Mouse (Mus musculus) bone marrow, adult 2 months (tissue): ENCODE results near the gene Adgrd1. TPM values are rescaled to one million over a fixed set of nuclear protein-coding genes. Genes with fewer than 3 reads are reported as not detected.

Experiments
- H3K27ac ChIP-seq: fragments of 200-500 bp; 2 replicates; pipeline ENCODE4 v1.5.1; 2012; ENCODE audit warnings: low read depth, mild to moderate bottlenecking, control low read depth, inconsistent platforms, low read length; ENCODE audit not compliant: control insufficient read depth, poor library complexity, insufficient read depth
- H3K4me1 ChIP-seq: fragments of 200-500 bp; 2 replicates; pipeline ENCODE4 v1.6.1; 2011; ENCODE audit warnings: low read length; ENCODE audit not compliant: control insufficient read depth, insufficient read depth
- H3K4me3 ChIP-seq: fragments of 200-500 bp; replicated peaks from 2 replicates; pipeline ENCODE3; 2011; ENCODE audit warnings: mild to moderate bottlenecking, low read depth, low read length, control low read depth; ENCODE audit not compliant: control insufficient read depth
- CTCF ChIP-seq: fragments of 200-500 bp; IDR thresholded peaks from 2 replicates; pipeline ENCODE4 v1.5.1; 2011; ENCODE audit warnings: low read length, control low read depth; ENCODE audit not compliant: control insufficient read depth, insufficient read depth
- POLR2A ChIP-seq: fragments of 200-500 bp; IDR thresholded peaks from 2 replicates; pipeline ENCODE4 v1.6.1; 2011; ENCODE audit warnings: low read depth, mild to moderate bottlenecking, control low read depth, low read length, borderline replicate concordance; ENCODE audit not compliant: control insufficient read depth
- WGBS: fragments of 180-500 bp; shearing (Covaris S2); methylation state at CpG from one replicate; pipeline ENCODE4 v1.1.7; 2018; 5-methylcytosine and 5-hydroxymethylcytosine counted together
- polyA plus RNA-seq: library from polyadenylated mRNA; stranded (reverse); fragments of >200 nt; gene quantifications from 2 replicates; pipeline ENCODE4 v1.2.4, GENCODE M21; 2011; ENCODE audit warnings: low replicate concordance; ENCODE audit not compliant: missing spikeins, insufficient read depth, insufficient read length

Adgrd1 gene
- polyA plus RNA-seq, 1 experiment = 0.47 TPM

- TF ChIP-seq CTCF (no peak), POLR2A (no peak)
- Histone ChIP-seq H3K4me3 (no peak overlapping the region), H3K27ac (no peak overlapping the region), H3K4me1 (no peaks in the 10 kb centered on the region)
- 73% methylated on average over 7 of the region's 7 CpGs for WGBS
These were observed 137.4 kb downstream of the Adgrd1 start for GRCm38 (mm10) chr5:129233881-129234432.

- H3K4me3 ChIP-seq = no peak overlapping the region
- H3K4me1 ChIP-seq = no peaks in the 10 kb centered on the region
- no peak for TF ChIP-seq POLR2A
- TF ChIP-seq CTCF = no peak
- 80% methylated on average over 11 of the region's 11 CpGs for WGBS
- no peak overlapping the region for H3K27ac ChIP-seq
These were observed 139.8 kb downstream of the Adgrd1 start for GRCm38 (mm10) chr5:129236366-129236765.

- Histone ChIP-seq H3K4me3 (no peak overlapping the region), H3K4me1 (no peaks in the 10 kb centered on the region), H3K27ac (no peak overlapping the region)
- 34% methylated on average over 11 of the region's 11 CpGs for WGBS
- TF ChIP-seq POLR2A (no peak), CTCF (no peak)
These were observed 145.3 kb downstream of the Adgrd1 start for GRCm38 (mm10) chr5:129241865-129242264.

GRCm38 (mm10) chr5:129242265-129242664 lies 145.7 kb downstream of the Adgrd1 start:
- no peak for TF ChIP-seq POLR2A
- TF ChIP-seq CTCF = no peak
- Histone ChIP-seq H3K27ac (no peak overlapping the region), H3K4me3 (no peak overlapping the region), H3K4me1 (no peaks in the 10 kb centered on the region)
- WGBS = 35% methylated on average over 3 of the region's 3 CpGs

- WGBS = 72% methylated on average over 4 of the region's 4 CpGs
- Histone ChIP-seq H3K4me1 (no peaks in the 10 kb centered on the region), H3K4me3 (no peak overlapping the region), H3K27ac (no peak overlapping the region)
- TF ChIP-seq POLR2A (no peak), CTCF (no peak)
These were observed 146.6 kb downstream of the Adgrd1 start for GRCm38 (mm10) chr5:129243120-129243519.

GRCm38 (mm10) chr5:129244392-129244791 lies 147.8 kb downstream of the Adgrd1 start:
- 65% methylated on average over 5 of the region's 5 CpGs for WGBS
- Histone ChIP-seq H3K27ac (no peak overlapping the region), H3K4me1 (no peaks in the 10 kb centered on the region), H3K4me3 (no peak overlapping the region)
- no peak for TF ChIP-seq CTCF
- no peak for TF ChIP-seq POLR2A

- TF ChIP-seq POLR2A = no peak
- TF ChIP-seq CTCF = no peak
- WGBS = 79% methylated on average over 8 of the region's 8 CpGs
- H3K27ac ChIP-seq = no peak overlapping the region
- no peak overlapping the region for H3K4me3 ChIP-seq
- H3K4me1 ChIP-seq = no peaks in the 10 kb centered on the region
These were observed 152.5 kb downstream of the Adgrd1 start for GRCm38 (mm10) chr5:129249080-129249479.

Other genes with a start within 250 kb of the Adgrd1 start
- gene Rimbp2, start 143.3 kb upstream of the Adgrd1 start, polyA plus RNA-seq = not detected in 2 replicates
- 61.5 and 90.6 TPM in 2 replicates for gene Stx2, start 88.2 kb upstream of the Adgrd1 start, polyA plus RNA-seq
- gene Ran, start 76.7 kb upstream of the Adgrd1 start, polyA plus RNA-seq = 135 and 227 TPM in 2 replicates